Mouse (Mus musculus) kidney, postnatal 4 days (tissue): ENCODE data around the gene Wfdc21.

Experiments used
- DNase-seq, 2 experiments: peaks; one replicate each; pipeline ENCODE4 v3.0.0; 2021; ENCODE audit warnings: mixed read lengths in 2 of 2

Gene Wfdc21

DNA sequence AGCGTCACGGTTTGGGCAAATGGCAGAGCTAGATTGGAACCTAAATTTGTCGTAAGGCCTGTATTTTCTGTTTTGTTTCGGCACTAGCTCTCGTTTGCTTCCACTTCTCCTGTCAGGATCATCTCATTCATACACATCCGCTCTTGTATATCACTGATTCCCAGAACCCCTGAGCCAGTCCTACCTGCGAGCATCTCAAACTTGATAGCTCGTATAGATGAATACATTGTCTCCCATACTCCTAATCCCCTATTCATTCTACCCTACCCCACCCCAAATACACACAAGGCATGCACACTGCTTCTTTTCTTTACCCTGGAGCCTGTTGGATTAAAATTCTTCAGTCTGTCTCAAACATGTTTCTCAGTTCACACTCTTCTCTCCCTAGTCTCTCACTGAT lies 7.5 kb downstream of the Wfdc21 start:
- DNase-seq: no peak

DNA sequence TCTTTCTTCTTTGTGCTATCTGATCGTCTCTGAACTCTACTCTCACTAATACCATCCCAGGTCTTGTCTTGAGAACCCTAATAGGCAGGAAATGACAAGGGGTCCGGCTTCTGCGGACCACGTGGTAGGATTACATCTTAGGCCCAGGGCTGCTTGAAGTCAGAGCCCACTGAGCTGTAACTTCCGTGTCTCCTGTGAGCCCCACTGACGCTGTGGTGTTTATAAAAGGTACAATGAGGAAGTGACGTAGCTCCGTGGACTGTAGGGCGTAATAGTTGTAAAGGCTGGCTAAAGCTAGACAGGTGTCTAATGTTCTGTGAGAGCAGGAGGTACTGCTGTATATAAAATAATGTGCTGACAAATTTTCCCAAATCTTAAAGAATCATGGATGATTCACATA lies 20.6 kb downstream of the Wfdc21 start:
- no peak for DNase-seq

DNA sequence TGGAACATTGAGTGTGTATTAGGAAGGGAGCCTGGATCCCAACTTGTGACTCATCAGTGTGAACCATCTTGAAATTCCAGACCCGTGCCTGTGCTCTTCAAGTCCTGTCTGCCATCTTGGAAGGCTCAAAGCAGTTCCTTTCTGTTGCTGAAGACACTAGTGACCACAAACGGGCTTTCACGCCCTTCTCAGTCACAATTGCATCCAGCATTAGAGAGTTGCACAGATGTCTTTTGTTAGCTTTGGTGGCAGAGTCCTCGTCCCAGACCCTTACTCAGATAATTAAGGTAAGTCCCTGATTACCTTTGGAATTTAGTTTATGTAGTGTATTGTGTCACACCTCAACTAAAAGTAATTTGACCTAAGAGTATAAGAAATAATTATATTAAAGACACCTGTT lies 22.2 kb downstream of the Wfdc21 start:
- no peak for DNase-seq

DNA sequence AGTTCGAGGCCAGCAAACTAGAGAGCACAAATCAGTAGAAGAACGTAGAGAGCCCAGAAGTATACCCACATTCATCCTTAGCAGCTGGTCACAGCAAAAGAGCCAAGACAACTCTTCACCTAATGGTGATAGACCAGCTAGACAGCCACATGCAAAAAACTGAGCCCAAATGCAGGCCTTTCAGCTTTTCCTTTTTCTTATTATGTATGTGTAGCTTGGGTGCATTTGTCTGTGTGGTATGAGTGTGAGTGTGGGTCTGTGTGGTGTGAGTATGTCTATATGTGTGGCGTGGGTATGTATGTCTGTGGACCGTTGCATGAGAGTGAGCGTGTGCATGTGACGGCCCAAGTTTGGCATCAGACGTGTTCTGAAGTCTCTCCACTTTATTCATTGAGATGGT lies 24.3 kb downstream of the Wfdc21 start:
- DNase-seq: no peak

DNA sequence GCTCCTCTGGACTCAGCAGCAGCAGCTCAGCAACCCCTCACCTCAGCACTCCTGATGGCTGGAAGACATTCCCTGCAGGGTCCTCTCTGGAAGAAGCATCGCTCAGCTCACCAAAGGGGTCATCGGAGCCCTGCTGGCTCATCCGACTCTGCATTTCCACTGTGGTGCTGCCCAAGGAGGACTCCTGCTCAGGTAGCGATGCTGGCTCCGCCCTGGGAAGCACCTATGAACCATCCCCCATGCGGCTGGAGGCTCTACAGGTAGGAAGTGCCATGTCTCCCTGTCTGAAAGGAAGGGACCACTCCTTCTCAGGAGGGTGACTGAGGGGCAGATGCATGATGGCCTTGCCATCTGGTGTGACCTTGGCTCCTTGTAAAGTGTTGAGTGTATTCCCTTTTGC lies 25.6 kb downstream of the Wfdc21 start:
- DNase-seq: no peak

DNA sequence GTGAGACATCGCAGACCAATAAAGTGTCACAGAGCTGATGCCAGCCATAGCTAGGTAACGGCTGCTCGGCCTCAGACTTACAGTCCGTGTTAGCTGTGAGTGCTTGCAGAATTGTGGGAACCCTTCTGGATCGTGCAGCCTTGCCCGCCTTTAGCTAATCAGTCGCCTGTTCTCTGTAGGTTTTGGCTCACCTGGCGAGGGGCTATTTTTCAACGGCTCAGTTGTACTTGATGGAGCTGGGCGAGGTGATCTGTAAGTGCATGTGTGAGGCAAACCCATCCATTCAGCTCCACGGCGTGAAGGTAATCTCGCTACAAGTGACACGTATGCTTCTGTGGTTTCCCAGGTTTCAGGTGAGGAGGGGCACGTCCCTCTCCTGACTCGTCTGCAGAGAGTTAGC lies 27.0 kb downstream of the Wfdc21 start:
- no peak for DNase-seq

DNA sequence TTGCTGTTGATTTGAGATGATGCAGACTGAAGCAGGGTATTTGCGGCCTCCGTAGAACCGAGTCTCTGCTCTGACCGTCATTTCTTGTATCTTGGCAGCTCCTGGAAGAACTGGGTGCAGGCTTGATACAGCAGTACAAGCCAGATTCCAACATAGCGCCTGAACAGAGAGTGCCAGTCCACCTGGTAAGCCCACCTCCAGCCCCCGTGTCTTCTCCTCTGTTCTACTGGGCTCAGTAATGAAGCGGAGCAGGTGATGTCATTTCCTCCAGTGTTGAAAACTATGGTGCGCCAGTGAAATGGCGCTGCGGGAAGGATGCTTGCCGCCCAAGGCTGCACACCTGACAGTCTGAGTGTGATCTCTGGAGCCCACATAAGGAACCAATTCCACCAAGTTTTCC lies 27.6 kb downstream of the Wfdc21 start:
- DNase-seq: no peak

DNA sequence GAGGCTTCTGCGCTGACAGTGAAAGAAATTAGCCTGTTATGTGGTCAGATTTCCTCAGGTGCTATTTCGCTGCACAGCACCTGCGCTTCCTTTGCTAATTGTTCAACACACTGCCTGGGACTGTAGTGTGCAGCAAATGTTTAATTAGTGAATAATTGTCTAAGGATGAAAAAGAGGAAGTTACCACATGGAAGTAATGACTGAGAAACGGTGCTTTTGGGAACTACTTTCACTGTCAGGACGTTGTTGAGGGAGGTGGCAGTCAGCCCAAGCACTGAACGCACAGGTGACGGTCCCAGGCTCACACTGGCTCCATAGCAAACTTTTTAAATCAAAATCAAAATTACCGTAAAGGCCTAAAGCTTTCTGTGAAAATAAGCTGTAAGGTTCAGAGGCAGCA lies 30.1 kb downstream of the Wfdc21 start:
- DNase-seq: no peak

DNA sequence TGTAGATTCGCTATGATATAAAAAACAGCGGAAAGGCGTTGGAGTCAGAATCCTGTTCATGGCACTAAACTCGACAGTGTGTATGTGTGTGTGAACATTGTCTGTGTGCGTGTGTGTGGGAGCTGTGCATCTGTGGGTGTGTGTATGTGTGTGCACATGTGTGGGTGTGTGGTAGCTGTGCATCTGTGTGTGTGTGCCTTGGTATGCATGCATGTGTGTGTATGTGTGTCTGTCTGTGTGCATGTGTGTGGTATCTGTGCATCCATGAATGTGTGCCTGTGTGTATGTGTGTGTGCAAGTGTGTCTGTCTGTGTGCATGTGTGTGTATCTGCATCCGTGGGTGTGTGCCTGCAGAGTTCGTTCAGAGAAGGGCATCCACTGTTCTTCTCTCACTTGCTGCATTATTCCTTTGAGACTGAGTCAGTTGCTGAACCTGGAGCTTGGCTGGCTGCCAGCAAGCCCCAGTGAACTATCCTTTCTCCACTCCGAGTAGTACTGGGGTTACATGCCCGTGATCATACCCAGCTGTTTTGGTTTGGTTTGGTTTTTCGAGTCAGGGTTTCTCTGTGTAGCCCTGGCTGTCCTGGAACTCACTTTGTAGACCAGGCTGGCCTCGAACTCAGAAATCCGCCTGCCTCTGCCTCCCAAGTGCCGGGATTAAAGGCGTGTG lies 37.3 kb downstream of the Wfdc21 start:
- DNase-seq: no peak

DNA sequence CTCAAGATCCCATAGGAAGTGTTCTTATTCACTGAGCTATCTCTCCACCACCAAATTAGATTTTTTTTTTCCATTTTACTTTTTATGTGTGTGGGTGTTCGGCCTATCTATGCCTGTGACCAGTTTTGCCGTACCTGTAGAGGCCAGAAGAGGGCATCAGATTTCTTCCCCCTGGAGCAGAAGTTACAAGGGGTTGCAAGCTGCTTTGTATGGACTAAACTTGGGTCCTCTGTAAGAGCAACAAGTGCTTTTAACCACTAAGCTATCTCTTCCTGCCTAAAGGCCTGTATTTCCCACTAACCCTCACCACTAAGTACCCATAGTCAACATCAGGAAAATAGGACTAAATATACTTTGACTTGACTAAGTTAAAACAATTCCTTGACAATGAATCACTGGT lies 37.9 kb downstream of the Wfdc21 start:
- DNase-seq: peak; percentile 44 to 55

DNA sequence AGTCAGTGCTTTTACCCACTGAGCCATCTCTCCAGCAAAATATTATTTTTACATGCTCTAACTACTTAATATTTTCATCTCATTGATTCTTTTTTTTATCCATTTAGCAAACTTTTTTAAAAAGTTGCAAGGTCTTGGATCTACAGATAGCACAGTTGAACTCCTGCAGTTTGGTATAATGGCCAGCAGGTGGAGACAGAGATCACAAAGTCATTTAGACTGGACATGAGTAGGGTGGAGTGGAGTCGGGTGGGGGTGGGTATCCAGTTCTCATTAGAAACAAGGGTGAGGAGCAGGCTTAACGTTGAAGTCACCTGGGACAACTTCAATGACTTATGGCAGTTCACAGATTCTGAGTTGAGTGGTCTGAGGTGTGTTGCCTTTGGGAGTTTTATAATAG lies 38.6 kb downstream of the Wfdc21 start:
- peak; percentile 77 to 81 for DNase-seq

DNA sequence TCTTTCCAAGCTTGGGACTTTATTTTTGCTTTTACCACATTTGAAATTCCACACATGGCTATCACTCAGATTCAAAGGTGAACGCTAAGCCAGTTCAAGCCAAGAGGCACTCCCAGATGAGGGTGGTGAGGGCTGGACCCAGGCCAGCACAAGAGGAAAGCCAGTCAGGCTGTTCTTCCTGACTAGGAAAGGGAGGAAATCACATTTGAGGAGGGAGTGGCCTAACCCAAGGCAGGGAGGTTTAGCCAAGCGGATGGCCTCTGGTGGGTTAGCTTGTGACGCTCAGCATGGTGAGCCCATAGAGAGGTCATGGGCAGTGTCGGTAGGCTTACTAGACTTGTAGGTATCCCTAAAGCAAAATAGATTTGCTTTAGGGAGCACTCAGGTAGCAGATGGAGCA lies 40.1 kb downstream of the Wfdc21 start:
- peak; percentile 66 to 79 for DNase-seq

DNA sequence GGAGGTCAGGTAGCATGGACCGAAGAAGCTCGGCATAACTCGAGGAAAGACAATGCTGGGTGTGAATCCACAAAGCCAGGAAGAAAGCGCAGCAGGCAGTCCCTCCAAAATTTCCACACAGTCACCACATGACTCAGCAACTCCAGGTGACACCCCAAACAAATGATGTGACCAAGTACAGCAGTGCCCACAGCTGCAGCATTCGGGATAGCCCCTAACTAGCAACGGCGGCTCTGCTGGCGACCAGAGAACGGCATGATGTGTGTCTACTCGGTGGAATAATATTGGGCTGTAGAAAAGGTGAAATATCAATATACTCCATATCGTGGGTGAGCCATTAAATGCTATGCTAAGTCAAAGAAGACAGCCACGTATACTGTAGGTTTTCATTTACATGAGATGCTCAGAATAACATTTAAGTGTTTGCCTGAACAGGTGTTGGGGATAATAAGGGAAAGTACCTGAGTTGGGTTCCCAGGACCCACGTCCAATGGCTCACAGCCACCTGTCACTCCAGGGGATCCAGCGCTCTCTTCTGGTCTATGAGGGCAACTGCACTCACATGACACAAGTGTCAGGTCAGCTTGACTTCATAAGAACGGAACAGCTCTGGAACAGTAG lies 40.8 kb downstream of the Wfdc21 start:
- peak in 1 of 2 experiments; percentile 34 for DNase-seq

DNA sequence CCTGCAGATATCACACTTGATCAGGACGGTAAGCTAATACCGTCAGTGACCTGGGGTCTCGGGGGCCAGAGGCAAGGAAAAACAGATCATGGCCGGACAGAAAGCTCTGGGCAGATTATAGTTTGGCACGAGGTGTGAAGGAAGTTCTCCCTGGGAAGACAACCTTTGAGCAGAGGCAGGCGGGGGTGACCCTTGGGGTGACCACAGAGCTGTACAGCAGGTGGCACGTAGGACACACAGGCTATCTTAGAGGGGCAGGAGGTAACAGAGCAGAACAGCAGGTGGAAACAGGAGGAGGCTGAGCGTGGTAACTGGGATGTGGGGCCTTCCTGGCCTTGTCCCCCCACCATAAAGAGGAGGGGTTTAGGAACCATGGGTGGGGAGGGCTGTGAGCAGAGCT lies 41.6 kb downstream of the Wfdc21 start:
- DNase-seq: peak in 1 of 2 experiments; percentile 56

DNA sequence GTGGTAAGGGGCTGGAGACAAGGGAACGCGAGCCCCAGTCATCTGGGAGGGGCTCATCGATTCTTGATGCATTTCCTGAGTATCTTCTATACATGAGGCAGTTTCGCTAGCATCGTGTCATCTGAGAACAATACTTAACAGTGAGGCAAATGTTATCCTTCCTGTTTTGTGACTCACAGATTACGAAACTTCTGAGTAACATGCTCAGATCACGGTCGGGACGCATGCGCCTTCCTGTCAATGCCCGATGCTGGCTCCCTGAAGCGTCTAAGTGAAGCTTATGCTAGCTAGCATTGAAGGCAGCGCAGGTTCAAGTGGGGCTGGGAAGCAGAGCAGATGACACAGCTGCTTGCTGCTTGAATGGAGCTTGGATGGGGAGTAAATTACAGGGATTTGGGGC lies 42.5 kb downstream of the Wfdc21 start:
- peak; percentile 49 to 63 for DNase-seq

DNA sequence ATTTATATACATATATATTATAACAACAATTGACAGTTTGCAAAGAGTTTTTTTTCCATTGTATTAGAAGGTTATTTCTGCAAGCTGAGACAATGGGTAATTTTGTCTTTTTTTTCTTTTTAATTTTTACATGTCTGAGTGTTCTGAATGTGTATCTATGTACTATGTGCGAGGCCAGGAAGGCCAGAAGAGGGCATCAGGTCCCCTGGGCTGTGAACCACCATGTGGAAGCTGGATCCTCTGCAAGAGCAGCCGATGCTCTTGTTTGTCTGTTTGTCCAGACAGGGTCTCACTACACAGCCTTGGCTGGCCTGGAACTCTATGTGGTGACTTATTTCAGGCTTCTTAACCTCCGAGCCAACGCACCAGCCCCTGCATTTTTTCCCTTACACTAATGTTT lies 44.4 kb downstream of the Wfdc21 start:
- DNase-seq: peak in 1 of 2 experiments; percentile 35

DNA sequence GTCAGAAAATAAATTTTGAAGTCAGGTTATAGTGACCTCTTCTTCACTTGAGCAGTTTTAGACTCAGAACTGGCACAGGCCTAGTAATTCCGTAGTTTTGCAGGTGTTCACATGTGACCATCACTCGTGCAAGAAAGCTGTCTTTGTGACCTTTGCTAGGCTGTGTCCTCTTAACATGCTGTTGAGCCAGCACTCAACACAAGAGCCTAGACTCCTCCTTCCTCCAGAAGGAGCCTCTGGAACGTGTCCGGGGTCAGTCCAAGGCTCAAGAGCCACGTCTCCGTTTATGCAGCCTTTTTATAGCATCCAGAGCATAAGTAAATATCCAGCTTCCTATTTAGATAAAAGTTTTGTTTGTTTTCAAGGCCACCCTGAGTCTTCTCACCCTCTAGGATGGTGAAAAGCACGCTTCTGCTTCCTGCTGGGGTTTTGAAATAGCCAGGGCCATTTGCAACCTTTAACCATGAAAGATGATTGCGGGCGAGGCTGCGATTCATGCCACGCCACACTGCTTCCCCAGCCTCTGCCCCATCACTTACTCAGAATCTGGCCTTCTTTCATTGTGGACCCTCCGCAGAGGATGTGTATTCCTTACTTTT lies 45.7 kb downstream of the Wfdc21 start:
- no peak for DNase-seq

DNA sequence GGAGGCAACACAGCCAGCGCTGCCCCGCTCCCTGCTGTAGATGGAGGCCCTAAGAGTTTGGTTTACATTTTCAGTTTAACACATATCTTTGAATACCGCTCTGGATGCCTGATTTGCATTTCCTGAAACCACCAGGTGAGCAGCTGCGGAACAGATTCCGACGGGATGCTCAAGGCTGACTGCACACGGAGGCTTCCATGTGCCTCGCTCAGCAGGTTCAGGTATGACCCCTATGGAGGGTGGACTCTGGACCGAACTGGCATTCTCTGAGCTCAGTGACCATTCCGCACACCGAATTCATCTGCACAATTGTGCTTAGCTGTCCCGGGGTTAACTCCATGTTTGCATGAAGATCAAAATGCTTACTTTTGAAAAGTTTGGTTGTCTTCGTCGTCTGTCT lies 46.5 kb downstream of the Wfdc21 start:
- peak; percentile 55 to 73 for DNase-seq

DNA sequence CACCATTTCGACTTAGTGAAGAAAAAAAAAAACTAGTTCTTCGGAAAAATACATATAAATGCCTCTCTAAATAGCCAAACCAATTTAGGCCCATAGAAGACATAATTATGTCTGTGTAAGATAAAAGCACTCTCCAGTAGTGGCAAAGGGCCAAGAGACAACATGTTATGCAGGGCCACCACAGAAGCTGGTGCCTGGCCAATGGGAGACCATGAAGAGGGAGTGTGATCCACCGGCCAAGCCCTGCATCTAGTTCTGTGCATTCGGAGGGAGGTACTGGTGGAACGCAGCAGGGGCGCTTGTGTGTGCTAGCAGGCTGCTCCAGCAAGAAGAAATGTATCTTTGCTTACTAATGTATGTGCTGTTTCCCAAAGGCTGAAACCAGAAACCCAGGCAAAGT lies 49.4 kb downstream of the Wfdc21 start:
- no peak for DNase-seq

DNA sequence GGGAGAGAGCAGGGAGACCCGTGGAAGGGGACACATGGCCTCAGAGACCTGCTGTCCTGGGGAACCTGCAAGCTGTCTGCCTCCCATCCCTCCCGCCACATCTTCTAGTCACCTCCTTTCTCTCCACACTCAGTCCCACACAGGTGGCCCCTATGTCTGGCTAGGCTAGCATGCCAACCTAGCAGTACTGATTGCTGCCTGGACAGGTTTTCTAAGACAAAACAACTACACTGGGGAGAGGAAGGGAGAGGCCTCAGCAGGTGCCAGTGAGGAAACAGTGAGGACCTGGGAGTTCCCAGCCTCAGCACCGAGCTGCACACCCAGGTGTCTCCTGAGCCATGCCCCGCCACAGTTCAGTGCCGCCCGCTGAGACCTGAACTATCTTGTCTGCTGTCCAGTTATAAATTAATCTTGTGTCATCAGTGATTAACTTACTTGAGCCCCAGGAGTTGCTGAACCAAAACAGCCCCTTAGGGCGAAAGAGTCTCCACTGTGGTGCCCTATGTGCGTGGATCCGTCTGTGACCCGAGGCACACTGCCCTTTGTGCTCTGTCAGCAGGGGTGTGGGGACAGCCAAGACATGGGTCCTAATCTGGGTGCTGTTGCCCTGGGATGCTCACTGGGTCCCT lies 50.4 kb downstream of the Wfdc21 start:
- DNase-seq: peak; percentile 67 to 83

DNA sequence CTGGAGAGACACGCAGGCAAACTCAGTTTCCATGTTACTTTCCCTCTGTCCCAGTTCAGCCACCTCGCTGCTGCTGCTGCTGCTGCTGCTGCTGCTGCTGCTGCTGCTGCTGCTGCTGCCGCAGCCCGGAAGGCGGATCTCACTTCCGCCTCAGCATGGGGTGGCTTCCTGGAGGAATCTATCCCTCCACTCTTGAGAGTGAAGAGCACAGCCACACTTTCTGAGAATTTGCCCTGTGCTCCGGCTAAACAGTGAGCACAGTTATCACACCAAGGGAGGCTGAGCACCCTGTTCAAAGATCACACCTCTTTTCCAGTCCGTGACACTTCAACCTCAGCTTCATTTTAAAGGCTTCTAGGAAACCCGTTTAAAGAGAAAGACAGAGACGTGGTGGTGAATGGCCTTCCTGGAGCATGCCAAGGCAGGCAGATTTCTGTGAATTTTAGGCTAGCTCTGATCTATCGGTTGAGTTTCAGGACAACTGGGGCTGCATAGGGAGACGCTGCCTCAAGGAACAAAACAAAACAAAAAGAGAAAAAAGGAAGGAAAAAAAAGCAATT lies 53.2 kb downstream of the Wfdc21 start:
- peak in 1 of 2 experiments; percentile 45 for DNase-seq

DNA sequence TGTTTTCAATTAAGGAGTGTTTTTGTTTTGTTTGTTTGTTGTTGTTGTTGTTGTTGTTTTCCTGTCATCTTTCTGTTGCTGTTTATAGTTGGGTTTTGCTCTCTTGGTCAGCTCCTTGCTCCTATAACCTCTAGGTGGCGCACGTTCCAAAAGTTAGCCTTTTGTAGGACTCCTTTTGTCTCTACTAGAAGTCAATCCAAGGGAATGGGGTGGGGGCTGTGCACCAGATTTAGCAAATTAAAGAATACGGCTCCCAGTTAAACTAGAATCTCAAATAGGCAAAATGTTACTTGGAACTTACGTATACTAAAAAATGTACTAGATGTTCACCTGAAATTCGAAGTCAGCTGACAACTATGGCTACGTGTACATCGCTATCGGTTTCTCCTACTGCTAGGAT lies 55.4 kb downstream of the Wfdc21 start:
- peak; percentile 71 to 78 for DNase-seq
